Mouse (Mus musculus): ENCODE data around the gene Rpf2. TPM values are rescaled to one million over a fixed set of nuclear protein-coding genes. Genes with fewer than 3 reads are reported as not detected.

Gene Rpf2
- total RNA-seq, 1 experiment from 2014 or later = 26.2 TPM

- DNase-seq = no peak
These were observed 2.8 kb upstream of the Rpf2 start for GRCm38 (mm10) chr10:40249625-40250024.

DNA sequence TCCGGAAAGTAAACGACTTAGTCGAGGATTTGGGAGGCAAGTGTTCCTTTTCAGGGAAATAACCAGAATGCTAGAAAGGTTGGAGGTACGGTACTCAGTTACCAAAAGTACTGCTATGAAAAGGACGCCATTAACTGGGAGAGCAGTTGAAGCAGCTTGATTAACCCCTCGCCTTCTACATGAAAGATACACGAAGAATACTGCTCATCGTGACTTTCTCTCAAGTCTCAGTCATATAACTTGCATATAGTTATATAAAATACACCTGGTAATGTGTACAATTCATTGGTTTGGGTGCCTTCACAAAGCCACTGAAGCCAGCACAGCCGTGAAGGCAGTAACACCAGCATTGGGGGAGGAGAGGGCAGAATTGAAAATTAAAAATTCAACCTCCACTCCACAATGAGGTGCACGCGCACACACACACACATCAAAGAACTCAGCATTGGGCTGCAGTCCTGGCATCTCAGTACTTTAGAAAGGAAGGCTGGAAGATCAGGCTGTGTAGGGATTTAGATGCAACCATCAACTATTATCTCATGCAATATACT, 405 bp upstream of the Rpf2 start:
- peak; percentile 10 for DNase-seq

DNA sequence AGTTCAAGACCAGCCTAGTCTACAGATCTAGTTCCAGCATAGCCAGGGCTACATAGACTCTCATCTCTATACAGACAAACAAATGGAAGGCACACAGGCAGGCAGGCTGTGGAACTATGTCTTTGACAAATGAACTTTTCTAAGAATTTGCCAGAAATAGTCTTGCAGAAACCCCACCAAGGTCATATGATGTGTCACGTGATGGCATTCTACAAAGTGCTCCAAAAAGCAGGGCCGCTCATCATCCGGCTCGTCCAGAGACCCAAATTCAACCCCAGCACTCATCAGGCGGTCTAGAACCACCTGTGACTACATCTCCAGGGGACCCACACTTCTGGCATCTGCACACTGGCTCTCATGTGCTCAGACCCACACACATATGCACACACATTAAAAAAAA, 9.0 kb downstream of the Rpf2 start:
- DNase-seq = peak; percentile 24

GRCm38 (mm10) chr10:40233241-40233640, 13.6 kb downstream of the Rpf2 start:
- DNase-seq = no peak

DNA sequence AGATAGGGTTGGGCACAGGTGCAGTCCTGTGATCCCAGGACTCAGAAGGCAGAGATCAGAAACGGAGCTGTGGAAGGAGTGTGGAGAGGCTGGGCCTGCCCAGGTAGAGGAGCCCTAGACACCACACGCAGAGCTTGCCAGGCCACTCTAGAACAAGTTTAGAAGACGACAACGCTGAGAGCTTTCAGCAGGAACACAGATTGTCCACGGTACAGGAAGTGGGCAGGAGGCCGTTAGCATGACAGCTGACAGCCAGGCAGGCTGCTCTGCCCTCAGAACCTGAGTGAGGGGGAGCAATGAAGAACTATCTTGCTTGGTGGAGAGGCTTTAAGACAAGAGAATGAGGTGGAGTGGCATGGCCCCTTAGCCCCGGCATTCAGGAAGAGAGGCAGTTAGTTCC, 14.4 kb downstream of the Rpf2 start:
- no peak for DNase-seq

GRCm38 (mm10) chr10:40229725-40230124, 17.1 kb downstream of the Rpf2 start:
- no peak for DNase-seq

GRCm38 (mm10) chr10:40227660-40228303, 19.1 kb downstream of the Rpf2 start:
- DNase-seq = no peak

DNA sequence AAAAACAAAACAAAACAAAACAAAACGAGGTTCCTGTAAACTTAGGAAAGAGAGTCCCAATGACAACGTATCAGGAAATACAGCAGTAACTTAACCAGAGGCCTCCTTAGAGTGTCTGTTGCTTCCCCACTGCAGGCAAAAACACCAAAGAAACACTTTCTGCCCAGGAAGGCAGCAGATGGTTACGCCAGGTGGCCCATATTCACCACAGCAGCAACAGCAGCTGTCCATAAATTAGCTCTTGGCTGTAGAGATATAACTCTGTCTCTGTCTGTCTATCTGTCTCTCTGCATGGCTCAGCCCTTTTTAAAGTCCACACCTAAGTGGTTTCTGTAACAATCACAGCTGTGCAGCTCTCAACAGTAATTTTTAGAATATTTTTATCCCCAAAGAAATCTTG, 28.0 kb downstream of the Rpf2 start:
- DNase-seq = no peak

- DNase-seq = peak; percentile 94
These were observed 34.2 kb downstream of the Rpf2 start for GRCm38 (mm10) chr10:40212443-40213169.

GRCm38 (mm10) chr10:40195001-40195400, 51.8 kb downstream of the Rpf2 start:
- DNase-seq = no peak

DNA sequence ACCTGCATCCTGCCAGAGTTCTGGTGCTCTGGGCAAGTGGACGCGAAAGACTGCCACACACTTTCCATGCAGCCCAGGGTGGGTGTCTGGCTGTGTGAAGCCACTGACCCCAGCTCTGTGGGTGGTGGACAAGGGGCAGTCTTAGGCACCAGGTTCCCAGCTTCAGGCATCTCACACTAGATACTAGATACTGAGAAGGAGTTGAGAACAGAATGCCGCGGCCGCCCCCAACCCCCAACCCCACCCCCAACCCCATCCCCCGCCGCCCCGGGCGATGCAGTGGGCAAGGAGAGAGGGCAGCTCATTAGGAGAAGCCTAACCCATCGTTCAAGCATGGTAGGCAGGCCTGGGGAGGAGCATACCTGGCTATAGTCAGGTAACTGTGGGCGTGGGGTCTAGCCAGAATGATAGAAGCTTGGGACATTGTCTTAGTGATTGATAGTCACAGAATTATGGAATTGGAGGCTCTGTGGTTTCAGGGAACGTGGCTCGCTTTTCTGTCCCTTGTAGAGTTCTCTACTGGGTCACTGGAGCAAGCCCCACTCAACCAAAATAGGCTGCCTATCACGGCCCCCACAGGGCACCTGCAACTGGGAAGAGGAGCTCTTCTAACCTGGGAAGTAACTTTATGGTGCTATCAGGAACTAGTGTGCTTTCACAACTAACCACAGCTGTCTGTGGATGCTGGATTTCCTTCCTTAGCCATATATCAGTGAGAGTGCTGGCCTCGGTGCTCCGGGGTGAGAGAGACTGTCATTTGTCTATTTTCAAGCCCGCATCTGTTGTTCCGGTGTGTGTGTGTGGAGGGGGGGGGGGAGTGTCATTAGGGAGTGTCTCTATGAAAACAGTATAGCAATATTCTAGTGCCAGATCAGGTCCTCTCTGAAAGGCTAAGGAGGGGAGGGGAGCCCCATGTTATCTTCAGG, 54.6 kb downstream of the Rpf2 start:
- DNase-seq = no peak

GRCm38 (mm10) chr10:40191338-40191979, 55.4 kb downstream of the Rpf2 start:
- DNase-seq = no peak

DNA sequence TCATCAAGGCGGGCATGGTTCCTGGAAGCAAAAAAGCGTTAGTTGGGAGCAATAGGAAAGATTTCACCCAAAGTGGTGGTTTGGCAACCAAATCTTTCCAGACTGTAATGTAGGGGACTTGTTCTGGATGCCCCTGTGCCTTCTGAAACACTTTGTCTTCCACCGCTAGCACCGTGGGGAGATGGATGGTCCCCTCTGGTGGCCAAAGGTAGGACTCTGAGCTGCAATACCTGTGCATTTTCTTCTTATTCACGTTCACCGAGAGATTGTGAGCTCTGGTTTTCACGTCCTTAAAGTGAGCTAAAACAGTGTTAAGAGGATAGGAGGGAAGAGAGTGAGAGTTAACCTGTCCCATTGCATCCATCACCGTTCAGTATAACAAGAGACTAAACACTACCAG, 56.0 kb downstream of the Rpf2 start:
- DNase-seq = no peak

DNA sequence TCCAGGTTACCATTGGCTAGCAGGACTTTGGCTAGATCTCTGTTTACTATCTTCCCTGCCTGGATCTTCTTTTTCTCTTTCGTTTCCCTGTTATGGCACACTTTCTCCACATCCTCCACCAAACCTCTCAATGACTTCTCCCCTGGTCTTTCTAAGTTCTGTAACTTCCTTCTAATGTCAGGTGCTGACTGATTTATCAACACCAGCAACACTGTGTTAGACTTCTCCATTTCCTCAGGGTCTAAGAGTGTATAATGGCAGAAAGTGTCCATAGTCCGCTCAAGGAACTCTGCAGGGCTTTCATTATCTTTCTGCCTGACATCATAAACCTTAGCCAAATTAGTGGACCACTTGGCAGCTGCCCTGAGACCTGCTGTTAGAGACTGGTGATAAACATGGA, 57.1 kb downstream of the Rpf2 start:
- DNase-seq = no peak

DNA sequence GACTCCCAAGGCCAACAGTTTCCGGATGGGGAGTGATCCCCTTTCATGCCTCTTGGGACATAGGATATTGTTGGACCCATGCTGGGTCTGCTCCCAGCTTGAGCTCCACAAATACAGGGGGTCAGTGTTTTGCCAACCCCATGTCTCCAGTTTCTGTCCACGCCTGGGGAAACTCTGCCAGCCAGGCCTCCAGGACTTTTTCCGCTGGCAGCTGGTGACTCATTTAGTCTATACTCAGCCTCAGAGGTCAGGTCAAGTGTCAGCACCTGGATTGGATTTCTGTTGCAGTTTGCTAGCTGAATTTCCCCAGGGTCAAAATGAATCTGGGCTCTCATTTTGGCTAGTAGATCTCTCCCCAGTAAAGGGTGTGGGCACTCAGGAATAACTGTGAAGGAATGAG, 58.0 kb downstream of the Rpf2 start:
- no peak for DNase-seq

- no peak for DNase-seq
These were observed 60.9 kb downstream of the Rpf2 start for GRCm38 (mm10) chr10:40185956-40186355.

GRCm38 (mm10) chr10:40180011-40180410, 66.8 kb downstream of the Rpf2 start:
- DNase-seq = no peak

GRCm38 (mm10) chr10:40179142-40179541, 67.7 kb downstream of the Rpf2 start:
- DNase-seq = no peak

- peak; percentile 80 for DNase-seq
These were observed 69.4 kb downstream of the Rpf2 start for GRCm38 (mm10) chr10:40177323-40177962.

Data from adrenal gland, postnatal 14 days (tissue).